7 mouse cellular contexts compared by ENCODE assay signal in genomic region chr13:109212788-109213473, GRCm38 (mm10).
A peak's percentile ranks its signal among the peaks of the same experiment; 100 is the strongest.
DNase-seq lines count a peak whose midpoint lies in the region; ATAC-seq and TF ChIP-seq lines count a peak whose summit lies in the region.

No protein-coding gene starts in this region.

- H3K36me3 ChIP-seq in liver, adult 2 months (ENCODE audit: control insufficient read depth, insufficient read depth, low read length): no peaks in the 10 kb centered on the region
- no peaks in the 10 kb centered on the region for H3K36me3 ChIP-seq in hindbrain, embryonic 15.5 days

- no peak for TF ChIP-seq POLR2A in liver, adult 2 months (IDR thresholded peaks at IDR 0.05; ENCODE audit: extremely low read depth, insufficient read depth, low read length)

- no peaks in the 10 kb centered on the region for H3K9me3 ChIP-seq in hindbrain, embryonic 15.5 days

- ATAC-seq in hindbrain, embryonic 15.5 days (ENCODE audit: low FRiP score, low read depth): peak; percentile 65; the same call in 1 of the 2 replicates

- no peak overlapping the region for H3K9ac ChIP-seq in liver, adult 2 months (ENCODE audit: low read depth, low read length)
- no peak overlapping the region for H3K9ac ChIP-seq in hindbrain, embryonic 15.5 days

- H3K4me3 ChIP-seq in liver, adult 2 months (ENCODE audit: insufficient read depth, low read depth, low read length): no peak overlapping the region
- H3K4me3 ChIP-seq in hindbrain, embryonic 15.5 days: 0 out of 2 replicates have a peak overlapping the region, but pooled peaks have one; percentile 11

- DNase-seq in liver, adult 2 months (ENCODE audit: extremely low read depth, low read depth, low spot score): peak; percentile 30
- no peak for DNase-seq in liver
- peak; percentile 66 for DNase-seq in embryo, embryonic 11 days
- DNase-seq in mesoderm, embryonic 11.5 days (ENCODE audit: low read depth, low spot score): peak; percentile 49
- DNase-seq in thymus, postnatal 25 days: no peak
- no peak for DNase-seq in frontal cortex, postnatal 36 days (ENCODE audit: low spot score in 2 of 2)

- peaks cover 6% of the 10 kb centered on the region; the same call in 1 of the 2 replicates for H3K27me3 ChIP-seq in liver, adult 2 months (ENCODE audit: control insufficient read depth, insufficient read depth, low read length)
- H3K27me3 ChIP-seq in hindbrain, embryonic 15.5 days: no peaks in the 10 kb centered on the region

- H3K79me2 ChIP-seq in liver, adult 2 months (ENCODE audit: control insufficient read depth, insufficient read depth, low read length): no peaks in the 10 kb centered on the region

- peak overlapping the region; percentile 50 for H3K4me2 ChIP-seq in hindbrain, embryonic 15.5 days

- peaks cover 7% of the 10 kb centered on the region for H3K4me1 ChIP-seq in liver, adult 2 months (ENCODE audit: control insufficient read depth, insufficient read depth, low read length)
- no peaks in the 10 kb centered on the region for H3K4me1 ChIP-seq in hindbrain, embryonic 15.5 days (replicated peaks)

- H3K27ac ChIP-seq in liver, adult 2 months (replicated peaks; ENCODE audit: insufficient read depth, low read depth, low read length): no peak overlapping the region
- no peak overlapping the region for H3K27ac ChIP-seq in hindbrain, embryonic 15.5 days (replicated peaks)

- WGBS in liver, adult 2 months: 21% methylated on average over 13 of the region's 13 CpGs
- WGBS in hindbrain, embryonic 15.5 days: 35% methylated on average over 13 of the region's 13 CpGs

- TF ChIP-seq CTCF in liver, adult 2 months (IDR thresholded peaks at IDR 0.05; ENCODE audit: low read depth, low read length): no peak

Comparison
In these comparisons a context has a peak if more than half of its experiments do, and no peak if none do; other contexts are left out.
1. DNase-seq: peak in liver, adult 2 months (single experiment), embryo, embryonic 11 days (single experiment) and mesoderm, embryonic 11.5 days (single experiment); none in liver (single experiment), thymus, postnatal 25 days (single experiment) and frontal cortex, postnatal 36 days (0 of 2).